Mouse (Mus musculus) cerebellum, postnatal 36 days (tissue): ENCODE results near the gene Cuedc1.

Source experiments
- DNase-seq, 2 experiments: peaks; one replicate each; pipeline ENCODE4 v3.0.0; 2021 to 2022; ENCODE audit warnings: mixed read lengths in 2 of 2

The Cuedc1 gene

DNA sequence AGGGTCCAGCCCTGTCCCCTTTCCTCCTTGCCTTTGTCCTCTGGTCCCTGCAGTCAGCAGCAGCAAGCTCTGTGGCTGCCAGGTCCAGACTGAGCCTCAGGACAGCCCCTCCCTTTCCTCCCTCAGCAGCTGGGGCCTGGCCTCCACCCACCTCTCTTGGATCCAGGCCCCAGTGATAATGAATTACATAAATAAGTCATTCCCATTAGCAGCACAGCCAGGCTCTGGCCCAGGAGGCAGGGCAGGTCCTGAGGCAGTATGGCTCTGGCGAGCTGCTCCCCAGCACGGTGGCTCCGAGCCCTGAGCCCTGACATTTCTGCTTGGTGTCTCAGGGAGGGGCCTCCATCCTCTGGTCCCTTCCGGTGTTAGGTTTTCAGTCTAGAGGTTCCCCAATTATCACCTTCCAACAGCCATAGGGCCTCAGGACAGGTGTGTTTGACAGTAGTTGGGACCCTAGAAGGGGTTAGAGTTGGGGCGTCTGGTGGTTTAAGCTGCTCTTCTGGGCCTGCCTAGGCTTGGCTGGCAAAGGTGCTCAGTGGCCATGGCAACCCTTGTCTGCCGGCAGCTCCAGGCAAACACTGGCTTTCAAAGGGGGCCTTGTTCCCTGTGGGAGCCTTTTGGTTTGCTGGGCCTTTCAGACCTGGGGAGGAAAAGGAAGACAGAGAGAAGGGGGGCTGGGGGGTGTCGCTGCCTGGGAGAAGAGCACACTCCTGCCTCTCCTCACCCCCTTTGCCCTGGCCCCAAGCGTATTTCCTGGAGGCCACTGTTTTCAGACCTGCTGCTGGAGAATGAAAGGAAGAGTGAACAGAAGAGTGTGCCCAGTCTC, 21.2 kb downstream of the Cuedc1 start:
- DNase-seq = peak; percentile 68 to 76

DNA sequence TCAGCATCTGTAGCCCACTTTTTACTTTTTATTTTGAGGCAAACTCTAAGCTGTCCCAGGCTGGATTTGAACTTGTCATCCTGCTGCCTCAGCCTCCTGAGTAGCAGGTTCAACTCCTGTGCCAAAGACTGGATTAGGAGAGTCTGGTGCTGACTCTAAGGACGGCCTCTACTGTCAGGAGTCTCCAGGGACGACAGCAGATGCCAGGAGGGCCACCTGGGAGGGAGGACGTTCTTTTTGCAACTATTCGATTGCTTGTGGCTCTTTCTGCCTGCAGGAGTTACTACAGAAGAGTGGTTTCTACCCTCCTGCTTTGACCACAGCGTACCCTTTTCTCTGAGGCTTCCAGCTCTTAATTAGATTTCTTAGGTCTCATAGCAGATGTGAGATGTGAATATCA, 24.7 kb downstream of the Cuedc1 start:
- DNase-seq = no peak

DNA sequence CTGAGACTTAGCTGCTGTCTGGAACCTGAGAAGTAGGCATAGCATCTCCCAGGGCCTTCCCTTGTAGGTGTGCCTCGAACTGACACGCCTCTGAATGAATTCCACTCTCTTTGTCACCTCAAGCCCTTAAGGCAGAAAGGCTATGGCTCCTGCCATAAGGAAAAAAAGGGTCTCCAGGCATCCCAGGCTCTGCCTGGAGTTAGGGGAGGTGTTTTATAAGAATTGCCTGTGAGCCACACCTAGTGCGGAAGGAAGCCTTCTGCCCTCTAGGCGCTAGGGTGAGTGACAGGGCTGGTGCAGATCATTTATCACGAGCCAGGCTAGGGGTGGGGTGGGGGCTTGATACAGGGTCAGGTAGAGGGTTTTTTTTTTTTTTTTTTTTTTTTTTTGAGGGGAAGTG, 25.2 kb downstream of the Cuedc1 start:
- DNase-seq = no peak

DNA sequence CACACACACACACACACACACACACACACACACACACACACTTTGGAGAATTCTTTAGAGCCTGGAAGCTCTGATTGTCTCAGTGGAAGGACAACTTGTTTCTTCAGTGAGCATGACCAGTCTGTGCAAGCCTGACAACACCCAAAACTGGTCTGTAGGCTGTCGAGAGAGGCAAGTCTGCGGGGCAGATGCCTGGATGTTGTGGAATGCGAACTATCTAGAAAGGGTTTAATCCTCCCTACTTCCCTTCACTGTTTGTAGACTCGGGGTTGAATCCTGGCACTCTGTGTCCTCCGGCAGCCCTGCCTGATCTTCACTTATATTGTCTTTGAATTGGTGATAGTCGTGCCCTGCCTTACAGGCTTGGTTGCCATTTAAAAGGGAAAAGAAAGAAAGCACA, 25.9 kb downstream of the Cuedc1 start:
- no peak for DNase-seq

DNA sequence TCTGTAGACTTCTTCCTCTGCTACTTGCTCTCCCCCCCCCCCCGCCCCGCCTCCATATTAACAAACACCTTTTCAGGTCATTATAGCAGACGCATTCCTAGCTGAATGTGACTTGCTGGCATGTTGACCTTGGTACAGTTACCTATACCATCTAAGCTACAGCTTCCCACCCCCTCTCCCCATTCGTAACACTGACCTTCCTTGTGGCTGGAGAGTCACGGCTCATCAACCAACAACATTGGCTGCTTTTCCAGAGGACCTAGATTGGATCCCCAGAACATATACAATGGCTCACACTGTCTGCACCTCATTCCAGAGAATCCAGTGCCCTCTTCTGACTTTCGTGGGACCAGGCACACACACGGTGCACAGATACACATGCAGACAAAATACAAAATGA, 27.6 kb downstream of the Cuedc1 start:
- DNase-seq = no peak

DNA sequence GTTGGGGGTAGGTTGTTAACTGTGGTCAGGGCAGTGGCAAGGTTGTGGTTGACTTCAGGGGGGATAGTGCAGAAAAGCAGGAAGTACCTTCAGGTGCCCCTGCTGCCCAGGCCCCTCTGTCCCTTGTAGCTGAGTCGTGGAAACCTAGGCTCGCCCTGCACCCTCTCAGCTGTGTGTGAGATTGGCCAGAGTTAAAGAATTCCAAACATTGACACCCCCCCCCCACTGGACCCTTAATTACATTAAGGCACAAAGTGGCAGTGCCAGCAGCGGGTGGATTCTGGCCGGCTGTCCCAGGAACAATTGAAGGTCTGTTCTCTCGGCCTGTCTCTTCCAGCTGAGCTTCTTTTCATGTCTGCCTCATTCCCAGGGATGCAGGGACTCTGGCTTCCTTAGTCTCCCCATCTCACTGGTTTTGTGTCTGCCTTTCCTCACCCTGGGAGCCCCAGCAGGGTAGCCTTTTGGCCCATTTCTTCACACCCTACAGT, 28.5 kb downstream of the Cuedc1 start:
- DNase-seq = no peak

DNA sequence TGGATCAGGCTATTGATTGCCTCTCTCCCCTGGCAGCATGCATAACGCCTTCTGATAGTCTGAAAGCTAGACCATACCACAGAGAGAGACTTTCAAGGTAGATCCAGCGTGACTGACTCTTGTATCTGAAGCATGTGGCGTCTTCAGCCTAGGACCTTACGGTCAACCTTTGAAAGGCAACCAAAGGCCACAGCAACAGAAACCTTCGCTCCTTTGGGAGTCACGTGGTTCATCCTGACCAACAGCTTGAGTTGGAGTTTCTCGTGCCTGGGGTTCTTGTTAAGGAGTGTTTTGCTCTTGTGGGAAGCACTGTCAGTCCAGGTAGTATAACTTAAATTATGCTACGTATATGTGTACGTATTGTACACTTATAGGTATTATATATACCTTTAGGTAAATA, 30.6 kb downstream of the Cuedc1 start:
- no peak for DNase-seq

DNA sequence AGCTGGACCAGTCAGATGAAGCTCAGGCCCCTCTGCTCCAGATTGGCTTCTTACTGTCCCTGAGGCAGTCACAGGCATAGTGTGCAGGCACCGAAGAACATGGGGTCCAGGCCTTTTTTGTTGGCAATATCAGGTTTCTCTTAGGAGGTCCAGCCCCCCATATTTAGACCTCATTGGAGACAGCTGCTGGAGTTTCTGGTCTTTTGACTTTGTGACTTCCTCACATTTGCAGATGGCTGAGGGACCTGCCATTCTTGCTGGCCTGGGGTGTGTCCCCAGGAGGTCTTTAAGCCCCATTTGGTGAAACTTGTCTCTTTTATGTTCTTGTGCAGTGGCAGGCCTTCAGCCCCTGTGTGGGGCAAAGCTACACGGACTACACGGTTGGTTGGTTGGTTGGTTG, 31.4 kb downstream of the Cuedc1 start:
- DNase-seq = no peak

DNA sequence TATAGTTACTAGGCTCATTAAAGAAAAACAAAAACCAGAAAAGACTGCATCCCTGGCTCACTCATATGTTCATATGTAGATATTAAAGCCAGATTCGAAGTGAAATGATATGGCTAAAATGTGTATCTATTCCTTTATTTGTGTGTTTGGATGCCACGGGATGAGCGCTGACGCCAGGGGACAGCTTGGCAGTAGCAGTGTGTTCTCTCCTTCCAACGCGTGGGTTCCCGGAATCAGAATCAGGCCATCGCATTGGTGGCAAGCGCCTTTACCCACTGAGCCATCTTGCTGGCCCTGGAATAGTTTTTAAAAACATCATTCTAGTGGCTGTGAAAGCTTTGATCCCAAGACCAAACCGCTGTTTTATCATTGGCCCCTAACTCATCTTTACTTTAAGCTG, 32.1 kb downstream of the Cuedc1 start:
- DNase-seq = peak; percentile 44 to 53

DNA sequence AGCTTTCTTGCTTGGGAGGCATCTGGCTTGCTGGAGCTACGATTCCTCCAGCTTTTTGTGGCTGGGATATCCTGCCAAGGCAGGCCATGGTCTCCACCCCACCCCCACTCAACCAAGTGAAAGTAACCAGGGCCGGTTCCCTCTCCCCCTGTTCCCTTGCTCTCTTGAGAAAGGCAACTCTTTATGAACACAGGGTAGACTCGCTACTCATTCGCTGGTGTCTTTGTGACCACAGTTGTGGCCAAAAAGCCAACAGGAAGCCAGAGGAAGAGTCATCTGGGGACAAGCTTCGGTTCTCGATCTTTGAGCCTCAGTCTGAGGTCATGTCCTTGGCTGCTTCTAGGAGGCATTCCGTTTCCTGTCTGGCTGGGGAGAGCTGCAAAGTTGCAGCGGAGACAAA, 34.0 kb downstream of the Cuedc1 start:
- no peak for DNase-seq

DNA sequence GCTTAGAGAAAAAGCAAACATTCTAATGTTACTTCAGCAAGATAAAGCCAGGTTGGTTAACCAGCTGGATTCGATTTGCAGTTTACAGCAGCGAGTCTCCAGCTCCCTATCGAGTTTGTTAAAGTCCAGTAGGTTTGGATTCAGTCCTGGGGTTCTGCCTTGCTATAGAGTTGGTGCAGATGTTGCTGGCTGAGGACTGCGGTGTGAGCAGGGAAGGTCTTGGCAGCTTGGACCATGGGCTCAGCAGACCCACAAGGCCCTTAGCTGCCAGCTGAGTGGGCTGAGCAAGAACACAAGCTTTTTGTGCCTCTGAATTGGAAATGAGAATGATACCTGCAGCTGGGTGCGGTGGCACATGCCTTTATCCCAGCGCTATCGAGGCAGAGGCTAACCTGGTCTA, 37.4 kb downstream of the Cuedc1 start:
- no peak for DNase-seq

DNA sequence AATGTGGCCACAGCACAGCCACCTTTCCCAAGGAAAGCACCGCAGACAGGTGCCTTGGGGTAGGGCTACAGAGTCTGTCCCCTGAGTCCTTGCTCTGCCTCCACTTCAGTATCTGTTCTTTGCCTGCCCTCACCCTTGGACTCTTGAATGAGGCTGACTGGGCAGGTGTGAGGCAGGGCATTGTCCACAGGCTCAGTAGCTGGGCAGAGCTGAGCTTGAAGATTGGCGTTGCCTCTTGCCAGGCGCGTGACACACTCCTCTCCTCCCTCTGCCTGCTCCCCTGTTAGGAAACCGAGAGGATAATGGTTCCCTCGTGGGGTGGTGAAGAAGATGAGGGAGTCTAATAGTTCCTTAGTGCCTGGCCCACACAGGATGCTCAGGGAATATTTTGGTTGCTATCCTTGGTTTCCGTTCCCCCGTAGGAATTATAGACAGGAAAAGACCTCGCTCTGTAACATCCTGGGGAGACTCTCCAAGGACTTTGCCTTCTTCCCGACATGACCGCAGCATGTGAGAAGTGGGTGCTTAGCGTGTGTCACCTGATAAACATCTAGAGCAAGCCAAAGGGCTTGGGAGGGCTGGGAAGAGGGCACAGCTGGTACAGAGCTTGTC, 40.1 kb downstream of the Cuedc1 start:
- DNase-seq = no peak

DNA sequence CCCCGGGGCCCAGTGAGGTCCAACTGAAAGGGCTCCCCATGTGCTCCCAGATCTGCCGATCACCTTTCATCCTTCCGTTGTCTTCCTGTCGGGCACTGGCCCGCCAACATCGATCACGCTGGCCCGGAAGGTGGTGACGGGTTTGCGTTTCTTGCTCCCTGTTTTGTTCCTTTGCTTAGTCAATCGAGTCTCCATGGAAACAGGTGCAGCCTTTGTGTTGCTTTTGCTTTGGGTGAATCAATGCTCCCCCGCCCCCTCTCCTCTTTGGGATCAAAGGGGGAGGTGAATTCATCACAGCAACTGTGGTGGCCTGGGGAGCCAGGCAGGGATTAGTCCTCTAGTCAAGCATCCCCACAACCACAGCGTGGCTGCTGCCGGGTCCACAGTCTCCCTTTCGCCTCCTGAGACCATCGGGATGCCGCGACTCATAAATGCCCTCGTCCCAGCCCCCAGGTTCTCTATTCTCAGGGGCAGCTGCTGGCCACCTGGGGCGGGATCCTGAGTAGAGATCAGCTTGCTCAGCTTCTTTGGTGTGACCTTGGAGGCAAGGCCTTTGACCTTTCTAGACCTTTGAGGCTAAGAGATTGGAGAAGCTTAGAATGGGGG, 41.5 kb downstream of the Cuedc1 start:
- DNase-seq = no peak

DNA sequence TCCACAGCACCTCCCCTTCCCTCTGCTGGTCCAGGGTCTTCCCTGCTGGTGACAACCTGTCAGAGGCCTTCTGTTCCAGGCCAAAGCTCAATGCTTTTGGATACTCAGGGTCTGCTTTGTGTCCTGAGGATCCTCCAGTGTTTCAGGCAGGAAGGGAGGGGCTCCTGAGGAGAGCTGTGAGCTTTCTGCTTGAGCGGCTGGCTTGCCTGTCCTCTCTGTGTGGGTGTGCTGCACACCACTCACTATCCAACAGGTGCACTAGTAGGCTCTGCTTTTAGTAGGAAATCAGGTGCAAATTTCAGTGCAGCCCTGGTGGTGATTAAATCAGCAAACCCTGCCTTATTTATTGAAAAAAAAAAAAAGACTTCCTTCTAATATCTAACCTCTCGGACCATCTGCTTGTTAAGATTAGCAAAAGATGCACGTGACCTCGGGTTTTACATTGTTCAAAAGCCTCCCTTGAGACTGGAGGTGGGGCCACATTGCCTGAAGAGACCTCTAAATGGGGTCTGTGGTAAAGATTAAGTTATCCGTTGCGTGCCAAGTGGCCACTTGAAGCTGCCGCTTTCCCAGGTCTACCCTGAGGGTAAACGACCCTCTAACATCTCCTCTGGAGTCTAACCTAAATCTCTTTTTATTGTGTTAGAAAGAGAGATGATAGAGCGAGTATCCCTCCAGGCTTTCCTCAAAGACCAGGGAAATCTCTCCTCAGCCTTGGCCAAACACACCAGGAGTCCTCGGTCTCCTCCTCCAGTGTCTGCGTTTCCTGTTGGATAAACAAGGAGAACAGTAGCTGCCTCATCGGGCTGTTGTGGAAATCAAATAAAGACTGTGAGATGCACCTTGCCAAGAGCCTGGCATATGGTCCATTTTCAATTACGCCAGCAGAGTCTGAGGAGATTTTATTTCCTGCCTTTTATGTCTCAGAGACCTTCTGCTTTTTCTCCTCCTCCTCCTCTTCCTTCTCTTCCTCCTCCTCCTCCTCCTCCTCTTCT, 42.5 kb downstream of the Cuedc1 start:
- DNase-seq = peak; percentile 49 to 61

DNA sequence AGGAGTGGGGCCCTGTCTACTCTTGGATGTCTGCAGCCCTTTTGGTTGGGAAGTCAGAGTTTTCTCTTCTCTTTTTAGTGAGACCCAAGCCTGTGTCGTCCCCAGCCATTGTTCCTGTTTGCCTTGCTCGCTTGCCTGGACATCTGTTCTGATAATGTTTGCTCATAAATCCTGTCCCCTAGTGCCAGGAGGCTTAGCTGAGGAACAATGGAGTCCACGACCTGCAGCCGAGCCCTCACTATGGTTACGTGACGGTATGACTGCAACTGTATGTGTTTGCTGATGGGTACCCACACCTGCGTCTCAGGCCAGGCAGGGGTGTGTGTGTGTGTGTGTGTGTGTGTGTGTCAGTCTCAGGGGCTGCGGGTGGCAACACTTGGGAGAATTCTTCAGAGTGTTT, 44.5 kb downstream of the Cuedc1 start:
- DNase-seq = no peak

DNA sequence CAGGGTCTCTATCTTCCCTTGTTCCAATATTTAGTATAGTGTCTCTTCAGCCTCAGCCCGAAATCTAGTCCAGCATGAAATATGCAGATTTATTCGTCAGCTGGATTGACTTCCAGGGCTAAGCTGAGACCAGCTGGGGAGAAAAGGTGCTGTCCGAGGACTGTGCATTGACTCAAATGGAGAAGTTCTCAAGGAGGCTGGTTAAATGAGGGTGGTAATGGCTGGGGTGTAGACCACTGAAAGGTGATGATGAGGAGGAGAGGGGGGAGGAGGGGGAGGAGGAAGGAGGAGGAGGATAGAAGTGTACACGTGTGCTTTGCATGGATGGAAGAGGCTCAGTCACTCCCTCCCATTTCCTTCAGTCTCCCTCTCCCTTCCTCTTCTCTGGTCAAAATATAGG, 46.2 kb downstream of the Cuedc1 start:
- DNase-seq = no peak

DNA sequence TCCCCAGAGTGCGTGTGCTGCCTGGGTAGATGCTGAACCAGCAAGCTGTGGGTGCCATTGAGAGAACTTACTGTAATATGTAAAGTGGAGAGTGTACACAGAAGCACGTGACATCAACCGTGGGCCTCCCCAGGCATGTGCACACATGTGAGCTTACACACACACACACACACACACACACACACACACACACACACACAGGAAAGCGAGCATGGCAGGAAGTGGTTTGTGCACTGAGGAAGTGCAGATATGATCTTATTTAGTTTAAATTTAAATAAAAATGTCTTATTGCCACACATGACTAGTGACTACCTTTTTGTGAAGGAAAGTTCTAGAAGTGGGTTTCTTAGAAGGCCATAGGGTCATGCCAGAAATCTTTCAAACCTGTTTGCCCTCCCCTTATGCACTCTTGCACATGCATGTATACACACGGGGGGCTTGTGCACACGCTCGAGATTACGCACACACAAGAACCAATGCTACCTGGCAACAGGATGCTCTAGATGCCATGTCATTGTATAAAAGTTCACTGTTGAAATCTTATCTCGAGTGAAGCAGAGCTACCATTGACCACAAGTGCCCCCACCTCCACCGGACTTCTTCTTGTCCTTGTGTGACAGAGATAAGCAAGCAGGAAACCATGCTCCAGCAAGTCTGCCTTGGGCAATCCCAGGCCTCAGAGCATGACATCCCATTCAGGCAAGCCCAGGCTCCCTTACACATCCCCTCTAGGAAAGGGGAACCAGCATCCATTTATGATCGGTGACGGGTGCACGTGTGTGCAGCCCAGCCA, 47.6 kb downstream of the Cuedc1 start:
- DNase-seq = no peak

DNA sequence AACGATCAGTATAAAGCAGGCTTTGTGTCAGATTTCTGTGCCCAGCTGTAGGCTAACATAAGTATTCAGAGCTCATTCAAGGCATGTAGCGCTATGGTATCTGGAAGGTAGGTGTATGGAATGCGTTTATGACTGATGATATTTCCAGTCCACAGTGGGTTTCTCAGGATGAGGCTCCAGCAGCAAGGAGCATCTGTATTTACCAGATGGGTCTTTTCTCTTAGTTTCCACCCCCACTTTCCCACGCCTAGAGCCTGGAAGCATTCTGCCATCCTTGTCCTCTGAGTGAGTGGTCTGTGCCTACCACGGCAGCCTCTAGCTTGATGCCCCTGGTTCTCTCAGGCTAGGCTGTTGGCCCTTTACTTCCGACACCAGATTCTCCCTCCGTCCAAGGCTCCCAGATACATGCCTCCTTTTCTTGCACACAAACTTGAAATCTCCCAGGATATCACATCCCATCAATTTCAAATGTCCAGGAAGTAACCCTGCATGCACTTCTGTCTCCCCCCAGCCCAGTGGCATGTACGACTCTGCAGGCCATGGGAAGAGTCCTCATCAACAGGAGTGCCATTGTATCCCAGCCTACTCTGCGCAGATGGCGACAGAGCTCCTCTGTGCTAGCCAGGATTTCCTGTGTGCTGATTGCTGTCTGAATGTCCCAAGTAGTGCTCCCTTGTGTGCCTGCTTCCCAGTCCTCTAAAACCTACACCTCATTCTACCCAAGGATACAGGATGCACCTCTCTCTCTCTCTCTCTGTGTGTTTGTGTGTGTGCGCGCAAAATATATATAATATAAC, 48.6 kb downstream of the Cuedc1 start:
- no peak for DNase-seq

DNA sequence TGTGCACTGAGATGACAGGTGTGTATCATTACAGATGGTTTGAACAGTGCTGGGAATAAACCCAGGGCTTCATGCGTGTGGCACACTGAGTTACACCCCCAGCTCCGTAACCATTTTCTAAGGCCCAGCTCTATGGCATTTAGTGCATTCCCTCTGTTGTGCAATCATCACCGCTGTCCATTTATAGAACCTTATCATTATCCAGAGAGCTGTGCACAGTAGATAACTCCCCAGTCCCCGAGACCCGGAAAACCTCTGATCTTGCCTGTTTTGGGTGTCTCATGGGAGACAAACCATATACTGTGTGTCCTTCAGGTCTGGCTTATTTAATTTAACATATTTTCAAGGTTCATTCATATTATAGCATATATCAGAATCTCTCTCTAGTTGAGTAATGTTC, 49.5 kb downstream of the Cuedc1 start:
- DNase-seq = no peak

DNA sequence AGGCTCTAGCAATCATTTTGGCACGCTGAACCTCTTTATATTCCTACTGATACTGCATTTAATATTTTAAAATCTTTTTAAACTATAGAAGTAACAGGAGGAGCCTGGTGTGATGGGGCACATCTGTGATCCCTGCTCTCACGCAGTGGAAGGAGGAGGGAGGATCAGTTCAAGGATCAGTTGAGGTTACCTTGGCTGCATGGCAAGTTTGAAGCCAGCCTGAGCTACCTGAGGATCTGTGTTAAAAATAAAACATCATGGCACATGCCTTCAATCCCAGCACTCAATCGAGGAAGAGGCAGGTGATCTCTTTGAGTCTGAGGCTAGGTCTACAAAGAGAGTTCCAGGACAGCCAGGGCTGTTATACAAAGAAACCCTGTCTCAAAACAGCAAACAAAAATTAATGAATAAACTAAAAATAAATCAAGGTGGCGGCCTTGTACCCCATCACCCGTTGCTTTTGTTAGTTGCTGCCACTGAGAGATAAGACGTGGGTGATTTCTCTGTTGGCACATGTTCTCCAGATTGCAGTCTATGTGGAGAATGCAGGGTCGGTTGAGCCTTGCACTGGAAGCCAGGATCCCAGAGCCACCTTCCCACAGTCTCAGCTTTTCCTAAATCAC, 50.3 kb downstream of the Cuedc1 start:
- no peak for DNase-seq
